Mouse (Mus musculus): ENCODE measurements around the gene Mlec. TPM values are rescaled to one million over a fixed set of nuclear protein-coding genes. Genes with fewer than 3 reads are reported as not detected.
"Not testable (repeated sequence)": the region's sequence is repeated elsewhere in the genome, so short reads cannot be mapped to it uniquely, and the experiment has no call there.

The Mlec gene
- polyA plus RNA-seq, 1 experiment from 2014 or later = 50.7 TPM

- H3K4me2 ChIP-seq (ENCODE audit: low read depth, low read length); H3K4me1 ChIP-seq (ENCODE audit: control insufficient read depth, insufficient read depth, low read length); H3K9me3 ChIP-seq (replicated peaks; ENCODE audit: control insufficient read depth, low read length); H3K27ac ChIP-seq (ENCODE audit: low read length); H3K27me3 ChIP-seq (ENCODE audit: control insufficient read depth, insufficient read depth, low read length); H3K9ac ChIP-seq (ENCODE audit: low read length); H3K4me3 ChIP-seq (ENCODE audit: low read length); ATAC-seq (replicated peaks; ENCODE audit: extremely low read depth, insufficient read depth, low FRiP score): not testable (repeated sequence)
- 96% methylated on average over 23 of the region's 23 CpGs for WGBS
- peaks cover 22% of the 10 kb centered on the region for H3K36me3 ChIP-seq (ENCODE audit: control insufficient read depth, insufficient read depth)
Measured at GRCm38 (mm10) chr5:115103253-115103652, 54.7 kb downstream of the Mlec start.

GRCm38 (mm10) chr5:115102231-115102630, 55.7 kb downstream of the Mlec start:
- no peaks in the 10 kb centered on the region for H3K27me3 ChIP-seq (ENCODE audit: control insufficient read depth, insufficient read depth, low read length)
- H3K9ac ChIP-seq (ENCODE audit: low read length) = no peak overlapping the region
- H3K4me1 ChIP-seq (ENCODE audit: control insufficient read depth, insufficient read depth, low read length) = no peaks in the 10 kb centered on the region
- H3K36me3 ChIP-seq (ENCODE audit: control insufficient read depth, insufficient read depth) = peaks cover 28% of the 10 kb centered on the region
- H3K4me3 ChIP-seq (ENCODE audit: low read length) = no peak overlapping the region
- H3K27ac ChIP-seq (ENCODE audit: low read length) = no peak overlapping the region
- no peaks in the 10 kb centered on the region for H3K9me3 ChIP-seq (replicated peaks; ENCODE audit: control insufficient read depth, low read length)
- H3K4me2 ChIP-seq (ENCODE audit: low read depth, low read length) = no peak overlapping the region
- no peak for ATAC-seq (replicated peaks; ENCODE audit: extremely low read depth, insufficient read depth, low FRiP score)
- WGBS = 92% methylated on average over 2 of the region's 2 CpGs

GRCm38 (mm10) chr5:115100473-115100872, 57.5 kb downstream of the Mlec start:
- no peak overlapping the region for H3K4me3 ChIP-seq (ENCODE audit: low read length)
- H3K9me3 ChIP-seq (replicated peaks; ENCODE audit: control insufficient read depth, low read length) = no peaks in the 10 kb centered on the region
- H3K4me1 ChIP-seq (ENCODE audit: control insufficient read depth, insufficient read depth, low read length) = no peaks in the 10 kb centered on the region
- no peak overlapping the region for H3K9ac ChIP-seq (ENCODE audit: low read length)
- H3K27ac ChIP-seq (ENCODE audit: low read length) = no peak overlapping the region
- H3K36me3 ChIP-seq (ENCODE audit: control insufficient read depth, insufficient read depth) = peaks cover 28% of the 10 kb centered on the region
- H3K27me3 ChIP-seq (ENCODE audit: control insufficient read depth, insufficient read depth, low read length) = no peaks in the 10 kb centered on the region
- WGBS = 78% methylated on average over 6 of the region's 6 CpGs
- no peak for ATAC-seq (replicated peaks; ENCODE audit: extremely low read depth, insufficient read depth, low FRiP score)
- no peak overlapping the region for H3K4me2 ChIP-seq (ENCODE audit: low read depth, low read length)

DNA sequence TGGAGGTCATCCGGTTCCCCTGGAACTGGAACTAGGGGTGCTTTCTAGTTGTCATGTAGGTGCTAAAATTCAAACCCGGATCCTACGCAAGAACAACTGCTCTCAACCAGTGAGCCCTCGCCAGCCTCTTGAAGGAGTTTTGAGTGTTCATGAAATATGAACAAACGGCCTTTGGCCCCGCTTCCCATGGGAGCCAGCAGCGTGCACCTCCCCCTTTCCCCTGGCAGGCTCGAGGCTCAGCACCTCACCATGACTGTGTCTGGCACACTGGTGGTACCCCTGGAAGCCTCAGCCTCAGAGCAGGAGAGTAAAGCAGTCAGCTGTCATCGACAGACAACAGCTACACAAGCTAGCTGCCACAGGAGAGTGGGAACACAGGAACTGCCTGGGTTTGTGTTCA, 58.0 kb downstream of the Mlec start:
- WGBS = 73% methylated on average over 9 of the region's 9 CpGs
- peaks cover 32% of the 10 kb centered on the region for H3K36me3 ChIP-seq (ENCODE audit: control insufficient read depth, insufficient read depth)

GRCm38 (mm10) chr5:115099530-115099929, 58.4 kb downstream of the Mlec start:
- no peaks in the 10 kb centered on the region for H3K9me3 ChIP-seq (replicated peaks; ENCODE audit: control insufficient read depth, low read length)
- peaks cover 34% of the 10 kb centered on the region for H3K36me3 ChIP-seq (ENCODE audit: control insufficient read depth, insufficient read depth)
- 73% methylated on average over 5 of the region's 5 CpGs for WGBS
- H3K27ac ChIP-seq (ENCODE audit: low read length) = no peak overlapping the region
- ATAC-seq (replicated peaks; ENCODE audit: extremely low read depth, insufficient read depth, low FRiP score) = no peak
- no peak overlapping the region for H3K9ac ChIP-seq (ENCODE audit: low read length)
- no peak overlapping the region for H3K4me2 ChIP-seq (ENCODE audit: low read depth, low read length)
- no peaks in the 10 kb centered on the region for H3K27me3 ChIP-seq (ENCODE audit: control insufficient read depth, insufficient read depth, low read length)
- H3K4me3 ChIP-seq (ENCODE audit: low read length) = no peak overlapping the region
- 0 out of 2 replicates have a peak, but pooled peaks cover 3% of the 10 kb centered on the region for H3K4me1 ChIP-seq (ENCODE audit: control insufficient read depth, insufficient read depth, low read length)

More for the DNA sequence above, 58.0 kb downstream of the Mlec start:
- Histone ChIP-seq H3K27ac (ENCODE audit: low read length) (no peak overlapping the region), H3K9ac (ENCODE audit: low read length) (no peak overlapping the region), H3K4me1 (ENCODE audit: control insufficient read depth, insufficient read depth, low read length) (0 out of 2 replicates have a peak, but pooled peaks cover 1% of the 10 kb centered on the region), H3K4me3 (ENCODE audit: low read length) (no peak overlapping the region), H3K4me2 (ENCODE audit: low read depth, low read length) (no peak overlapping the region), H3K9me3 (replicated peaks; ENCODE audit: control insufficient read depth, low read length) (no peaks in the 10 kb centered on the region), H3K27me3 (ENCODE audit: control insufficient read depth, insufficient read depth, low read length) (no peaks in the 10 kb centered on the region)
- no peak for ATAC-seq (replicated peaks; ENCODE audit: extremely low read depth, insufficient read depth, low FRiP score)

- 94% methylated on average over 8 of the region's 8 CpGs for WGBS
- ATAC-seq (replicated peaks; ENCODE audit: extremely low read depth, insufficient read depth, low FRiP score) = no peak
- peaks cover 34% of the 10 kb centered on the region for H3K36me3 ChIP-seq (ENCODE audit: control insufficient read depth, insufficient read depth)
Measured at GRCm38 (mm10) chr5:115098195-115098594, 59.8 kb downstream of the Mlec start, which contains the start of gene Gm10401. Gene Gm10401, minus strand, starts transcription at chr5:115098295.

More at GRCm38 (mm10) chr5:115098195-115098594, 59.8 kb downstream of the Mlec start, which contains the start of gene Gm10401:
- Histone ChIP-seq H3K27ac (ENCODE audit: low read length) (no peak within 1 kb of the TSS), H3K9me3 (replicated peaks; ENCODE audit: control insufficient read depth, low read length) (no peaks in the 10 kb centered on the region), H3K9ac (ENCODE audit: low read length) (no peak within 1 kb of the TSS), H3K27me3 (ENCODE audit: control insufficient read depth, insufficient read depth, low read length) (no peaks in the 10 kb centered on the region), H3K4me2 (ENCODE audit: low read depth, low read length) (no peak within 1 kb of the TSS), H3K4me3 (ENCODE audit: low read length) (no peak within 1 kb of the TSS), H3K4me1 (ENCODE audit: control insufficient read depth, insufficient read depth, low read length) (0 out of 2 replicates have a peak, but pooled peaks cover 3% of the 10 kb centered on the region)

Other genes starting within 250 kb of the Mlec start
- gene Oasl1, start 234.9 kb downstream of the Mlec start, polyA plus RNA-seq (2015; fragmentation: Nextera tagmentation; extraction: Ambion mirVana) = 0.89 and 1.4 TPM in 2 replicates
- gene 2210016L21Rik, start 216.0 kb downstream of the Mlec start, polyA plus RNA-seq (2015; fragmentation: Nextera tagmentation; extraction: Ambion mirVana) = 32.6 and 37.1 TPM in 2 replicates
- gene Hnf1a, start 187.1 kb downstream of the Mlec start, polyA plus RNA-seq (2015; fragmentation: Nextera tagmentation; extraction: Ambion mirVana) = 0.22 and 0.46 TPM in 2 replicates
- 6.8 and 7.3 TPM in 2 replicates for gene Sppl3, start 147.0 kb downstream of the Mlec start, polyA plus RNA-seq (2015; fragmentation: Nextera tagmentation; extraction: Ambion mirVana)
- gene Gm10401, start 59.9 kb downstream of the Mlec start, polyA plus RNA-seq (2015; fragmentation: Nextera tagmentation; extraction: Ambion mirVana) = 9.2 and 14.9 TPM in 2 replicates
- gene Acads, start 38.8 kb downstream of the Mlec start, polyA plus RNA-seq (2015; fragmentation: Nextera tagmentation; extraction: Ambion mirVana) = 140 and 143 TPM in 2 replicates
- gene Unc119b, start 23.2 kb downstream of the Mlec start, polyA plus RNA-seq (2015; fragmentation: Nextera tagmentation; extraction: Ambion mirVana) = 20.7 and 22.6 TPM in 2 replicates
- gene Cabp1, start 36.2 kb upstream of the Mlec start, polyA plus RNA-seq (2015; fragmentation: Nextera tagmentation; extraction: Ambion mirVana) = 0.51 and 1.1 TPM in 2 replicates
- gene Pop5, start 77.7 kb upstream of the Mlec start, polyA plus RNA-seq (2015; fragmentation: Nextera tagmentation; extraction: Ambion mirVana) = 70.5 and 76.5 TPM in 2 replicates
- gene Rnf10, start 114.7 kb upstream of the Mlec start, polyA plus RNA-seq (2015; fragmentation: Nextera tagmentation; extraction: Ambion mirVana) = 126 and 133 TPM in 2 replicates
- 91.0 and 95.7 TPM in 2 replicates for gene Coq5, start 121.5 kb upstream of the Mlec start, polyA plus RNA-seq (2015; fragmentation: Nextera tagmentation; extraction: Ambion mirVana)
- gene Dynll1, start 142.8 kb upstream of the Mlec start, polyA plus RNA-seq (2015; fragmentation: Nextera tagmentation; extraction: Ambion mirVana) = 1,055 and 1,099 TPM in 2 replicates
- gene Srsf9, start 169.0 kb upstream of the Mlec start, polyA plus RNA-seq (2015; fragmentation: Nextera tagmentation; extraction: Ambion mirVana) = 94.3 and 131 TPM in 2 replicates
- gene Gatc, start 183.0 kb upstream of the Mlec start, polyA plus RNA-seq (2015; fragmentation: Nextera tagmentation; extraction: Ambion mirVana) = 22.4 and 24.6 TPM in 2 replicates
- 39.2 and 40.2 TPM in 2 replicates for gene Triap1, start 183.0 kb upstream of the Mlec start, polyA plus RNA-seq (2015; fragmentation: Nextera tagmentation; extraction: Ambion mirVana)
- 1,358 and 1,596 TPM in 2 replicates for gene Cox6a1, start 190.8 kb upstream of the Mlec start, polyA plus RNA-seq (2015; fragmentation: Nextera tagmentation; extraction: Ambion mirVana)